Mouse (Mus musculus): ENCODE data around the gene Mrpl52.

DNA sequence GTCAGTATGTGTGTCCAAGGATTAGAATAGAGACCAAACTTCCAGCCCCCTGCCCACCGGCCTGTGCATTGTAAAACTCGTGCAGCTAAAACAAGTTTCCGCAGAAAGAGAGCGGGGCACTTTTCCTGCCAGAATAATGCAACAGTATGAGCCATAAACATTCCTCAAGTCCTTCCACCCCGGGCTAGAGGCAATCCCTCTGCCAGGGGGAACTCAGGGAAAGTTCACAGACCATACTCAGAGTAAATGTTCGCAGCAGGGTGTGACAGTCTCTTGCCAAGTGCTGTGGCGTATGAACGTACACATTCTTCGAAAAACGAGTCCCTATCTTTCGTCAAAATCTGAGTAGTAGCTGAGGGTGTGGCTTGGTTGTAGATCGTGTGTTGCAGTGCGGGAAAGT lies 47.1 kb upstream of the Mrpl52 start:
- TF ChIP-seq POLR2A (IDR thresholded peaks at IDR 0.05; ENCODE audit: borderline replicate concordance, insufficient read depth, low read length): no peak
- TF ChIP-seq CTCF (IDR thresholded peaks at IDR 0.05; ENCODE audit: borderline replicate concordance, insufficient read depth, low read depth, low read length): no peak
